Mouse (Mus musculus): Measurements from ENCODE around the gene Fermt3. TPM values are rescaled to one million over a fixed set of nuclear protein-coding genes. Genes with fewer than 3 reads are reported as not detected.
A peak's percentile ranks its signal among the peaks of the same experiment; 100 is the strongest.

The Fermt3 gene
- polyA plus RNA-seq, 1 experiment from 2014 or later: 4.6 TPM

DNA sequence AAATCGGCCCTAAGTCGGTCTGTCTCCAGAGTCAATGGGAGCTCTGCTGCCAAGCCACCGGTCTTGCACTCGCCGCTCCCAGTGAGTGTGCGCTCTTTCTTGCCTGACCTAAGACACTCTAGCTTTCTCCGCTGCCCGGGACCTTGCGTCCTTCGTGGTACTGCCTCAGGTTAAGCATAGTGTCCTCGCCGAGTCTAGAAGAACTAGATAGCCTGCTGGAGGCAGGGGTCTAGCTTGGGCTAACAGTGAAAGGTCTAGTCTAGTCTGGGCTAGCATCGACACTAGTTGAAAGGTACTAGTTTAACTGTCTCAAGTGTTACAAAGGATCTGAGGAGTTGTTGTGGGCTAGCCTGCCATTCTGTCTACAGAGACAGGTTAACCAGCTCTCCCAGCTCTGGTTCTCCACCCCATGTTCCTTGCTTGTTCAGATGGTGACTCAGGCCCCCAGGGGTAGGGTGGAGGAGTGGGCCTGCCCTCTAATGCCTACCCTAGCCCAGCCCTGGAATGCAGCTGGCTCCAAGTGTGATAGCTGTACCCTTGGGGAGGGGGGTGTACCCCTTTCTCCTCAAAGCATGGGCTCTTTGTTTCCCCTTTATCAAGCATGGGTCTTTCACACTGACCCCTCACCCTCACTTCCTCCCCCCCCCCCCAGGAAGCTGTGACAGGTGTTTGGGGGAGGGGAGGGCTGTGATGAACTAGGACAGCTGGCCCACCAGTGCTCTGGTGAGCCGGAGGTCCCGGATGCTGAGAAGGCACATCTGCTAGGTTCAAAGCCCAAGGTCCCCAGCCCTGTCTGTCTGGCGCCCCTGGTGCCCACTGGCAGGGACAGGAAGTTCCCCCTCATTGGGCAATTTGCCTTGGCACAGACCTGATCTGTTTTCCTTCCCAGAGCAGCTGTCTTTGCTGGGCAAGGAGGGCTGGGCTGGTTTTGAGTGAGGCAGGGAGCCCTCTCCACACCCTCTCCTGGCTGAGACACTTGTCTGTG lies 43.4 kb downstream of the Fermt3 start, which contains the start of gene Plcb3:
Plcb3 (minus strand) TSS at position 934 of the 985 bp plus-strand sequence.
- Histone ChIP-seq H3K9me3 (replicated peaks) (no peaks in the 10 kb centered on the region), H3K4me3 (replicated peaks) (peak within 1 kb of the TSS; percentile 59), H3K27me3 (replicated peaks) (0 out of 2 replicates have a peak, but pooled peaks cover 2% of the 10 kb centered on the region), H3K9ac (replicated peaks) (peak within 1 kb of the TSS; percentile 74), H3K4me2 (peak within 1 kb of the TSS; percentile 82), H3K4me1 (peaks cover 52% of the 10 kb centered on the region), H3K27ac (replicated peaks) (peak within 1 kb of the TSS; percentile 93), H3K36me3 (peaks cover 14% of the 10 kb centered on the region)
- 0% methylated on average over 16 of the region's 16 CpGs for WGBS
- ATAC-seq (ENCODE audit: low FRiP score): no peak

DNA sequence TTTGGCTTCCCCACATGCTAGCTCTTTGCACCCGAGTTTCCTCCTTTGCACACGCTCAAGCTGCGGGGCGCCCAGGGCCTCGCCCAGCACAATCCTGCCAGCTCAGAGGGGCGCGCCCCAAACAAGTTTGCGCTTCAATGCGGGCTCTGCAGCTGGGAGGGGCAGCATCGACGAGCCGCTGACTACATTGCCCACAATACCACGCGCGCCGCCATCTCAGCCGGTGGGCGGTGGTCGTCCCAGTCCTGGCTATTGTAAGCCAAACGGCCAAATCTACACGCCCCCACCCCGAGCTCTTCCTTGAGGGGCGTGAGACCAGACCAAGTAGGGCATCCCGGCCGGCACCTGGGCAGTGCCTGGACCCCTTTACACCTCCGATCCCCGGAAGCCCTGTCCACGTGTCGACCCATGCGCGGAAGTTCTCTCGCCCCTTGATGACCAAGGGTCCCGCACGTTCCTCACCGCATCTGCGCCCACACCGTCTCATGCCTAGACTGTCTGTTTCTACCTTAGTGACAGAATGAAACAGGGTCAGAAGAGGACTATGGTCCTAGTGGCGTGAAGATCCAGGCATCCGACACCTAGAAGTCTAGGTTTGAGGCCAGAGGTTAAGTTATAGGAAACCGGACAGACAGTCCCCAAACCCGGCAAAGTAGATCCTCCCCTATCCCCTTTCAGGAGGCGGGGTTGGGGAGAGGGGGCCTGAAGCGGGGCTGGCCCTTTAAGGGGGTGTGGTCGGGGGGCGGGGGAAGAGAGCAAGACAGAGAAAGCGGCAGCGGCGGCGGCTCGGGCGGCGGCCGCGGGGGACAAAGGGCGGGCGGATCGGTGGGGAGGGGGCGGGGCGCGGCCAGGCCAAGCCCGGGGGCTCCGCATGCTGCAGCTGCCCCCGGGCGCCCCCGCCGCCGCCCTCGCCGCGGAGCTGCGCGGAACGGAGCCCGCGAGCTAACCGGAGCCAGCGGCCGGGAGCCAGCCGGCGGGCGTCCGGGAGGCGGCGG lies 44.8 kb downstream of the Fermt3 start, which contains the start of gene Ppp1r14b:
Ppp1r14b (plus strand) TSS at position 758 of the 995 bp plus-strand sequence.
- peak within 1 kb of the TSS; percentile 59 for H3K4me3 ChIP-seq (replicated peaks)
- peaks cover 14% of the 10 kb centered on the region for H3K36me3 ChIP-seq
- WGBS: under 1% methylated on average over 72 of the region's 84 CpGs
- peak within 1 kb of the TSS; percentile 74 for H3K9ac ChIP-seq (replicated peaks)
- H3K9me3 ChIP-seq (replicated peaks): no peaks in the 10 kb centered on the region
- peak within 1 kb of the TSS; percentile 82 for H3K4me2 ChIP-seq
- peak; percentile 76 for ATAC-seq (ENCODE audit: low FRiP score)
- H3K27ac ChIP-seq (replicated peaks): peak within 1 kb of the TSS; percentile 93
- peaks cover 6% of the 10 kb centered on the region for H3K27me3 ChIP-seq (replicated peaks)
- H3K4me1 ChIP-seq: peaks cover 59% of the 10 kb centered on the region

GRCm38 (mm10) chr19:6973581-6974190 lies 45.6 kb downstream of the Fermt3 start:
- Histone ChIP-seq H3K4me1 (peaks cover 59% of the 10 kb centered on the region), H3K4me3 (replicated peaks) (peak overlapping the region; percentile 59), H3K9ac (replicated peaks) (peak overlapping the region; percentile 74), H3K27me3 (replicated peaks) (peaks cover 6% of the 10 kb centered on the region), H3K4me2 (peak overlapping the region; percentile 82), H3K9me3 (replicated peaks) (no peaks in the 10 kb centered on the region), H3K36me3 (peaks cover 14% of the 10 kb centered on the region), H3K27ac (replicated peaks) (peak overlapping the region; percentile 93)
- no peak for ATAC-seq (ENCODE audit: low FRiP score)
- WGBS: 37% methylated on average over 12 of the region's 12 CpGs

DNA sequence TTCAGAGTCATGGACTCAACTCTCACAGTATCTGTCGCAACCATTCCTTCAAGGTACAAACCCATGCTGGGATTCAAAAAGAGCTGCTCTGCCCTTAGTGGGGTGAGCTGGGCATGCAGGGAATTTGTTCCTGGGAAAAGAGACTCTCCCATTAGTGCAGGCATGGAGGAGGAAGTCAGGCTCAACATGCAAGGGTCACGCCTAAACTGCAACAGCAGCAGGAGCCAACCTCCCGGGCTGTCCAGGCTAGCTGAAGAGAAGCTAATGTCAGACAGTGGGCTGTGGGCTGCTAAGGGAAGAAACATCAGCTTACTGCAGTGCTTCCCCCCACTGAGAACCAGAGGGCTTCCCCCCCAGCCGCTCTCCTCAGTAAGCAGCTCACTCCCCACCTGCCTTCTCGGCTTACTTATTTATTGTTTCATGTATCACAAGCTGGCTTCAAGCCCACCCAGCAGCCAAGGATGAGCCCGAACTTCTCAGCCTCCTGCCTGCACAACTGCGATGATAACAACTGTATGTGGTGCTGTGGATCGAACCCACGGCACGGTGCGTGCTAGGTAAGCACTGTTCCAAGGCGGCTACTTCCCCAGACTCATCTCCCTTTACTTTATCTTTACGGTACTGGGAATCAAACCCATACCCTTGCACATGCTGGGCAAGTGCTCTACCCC lies 46.9 kb downstream of the Fermt3 start:
- no peak for ATAC-seq (ENCODE audit: low FRiP score)
- no peak overlapping the region for H3K27ac ChIP-seq (replicated peaks)

DNA sequence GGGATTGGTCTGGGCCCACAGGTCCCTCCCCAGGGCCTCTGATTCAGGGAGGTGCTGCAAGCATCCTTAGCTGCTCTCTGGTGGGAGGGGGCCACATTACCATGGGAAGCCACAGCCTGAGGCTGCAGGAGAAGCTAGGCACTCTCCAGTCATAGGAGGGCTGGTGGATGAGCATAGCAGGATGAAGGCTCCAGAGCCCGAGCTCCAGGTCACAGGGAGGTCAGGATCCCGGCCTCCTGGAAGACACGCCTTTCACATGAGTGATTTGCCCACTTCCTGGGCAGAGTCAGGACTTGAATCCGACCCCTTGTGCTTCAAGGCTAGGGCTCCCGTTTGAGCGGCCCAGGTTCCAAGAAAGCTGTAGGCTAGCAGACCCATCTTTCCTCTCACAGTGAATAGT lies 47.6 kb downstream of the Fermt3 start:
- Histone ChIP-seq H3K9ac (replicated peaks) (no peak overlapping the region; the same call in 1 of the 2 replicates), H3K4me3 (replicated peaks) (no peak overlapping the region), H3K27me3 (replicated peaks) (peaks cover 12% of the 10 kb centered on the region), H3K9me3 (replicated peaks) (no peaks in the 10 kb centered on the region), H3K4me1 (peaks cover 45% of the 10 kb centered on the region), H3K36me3 (no peaks in the 10 kb centered on the region), H3K27ac (replicated peaks) (no peak overlapping the region), H3K4me2 (no peak overlapping the region)
- ATAC-seq (ENCODE audit: low FRiP score): no peak
- 29% methylated on average over 6 of the region's 6 CpGs for WGBS

More for the DNA sequence above, 46.9 kb downstream of the Fermt3 start:
- H3K4me2 ChIP-seq: no peak overlapping the region
- H3K9me3 ChIP-seq (replicated peaks): no peaks in the 10 kb centered on the region
- H3K27me3 ChIP-seq (replicated peaks): peaks cover 12% of the 10 kb centered on the region
- 85% methylated on average over 13 of the region's 13 CpGs for WGBS
- peaks cover 2% of the 10 kb centered on the region for H3K36me3 ChIP-seq
- H3K4me3 ChIP-seq (replicated peaks): no peak overlapping the region
- H3K4me1 ChIP-seq: peaks cover 52% of the 10 kb centered on the region
- H3K9ac ChIP-seq (replicated peaks): no peak overlapping the region

GRCm38 (mm10) chr19:6970460-6971085 lies 48.7 kb downstream of the Fermt3 start:
- H3K4me3 ChIP-seq (replicated peaks): peak overlapping the region; percentile 45; the same call in 1 of the 2 replicates
- ATAC-seq (ENCODE audit: low FRiP score): no peak
- H3K27me3 ChIP-seq (replicated peaks): peaks cover 12% of the 10 kb centered on the region
- no peaks in the 10 kb centered on the region for H3K9me3 ChIP-seq (replicated peaks)
- H3K36me3 ChIP-seq: no peaks in the 10 kb centered on the region
- no peak overlapping the region for H3K27ac ChIP-seq (replicated peaks)
- 18% methylated on average over 11 of the region's 11 CpGs for WGBS
- H3K4me2 ChIP-seq: peak overlapping the region; percentile 57
- peaks cover 34% of the 10 kb centered on the region for H3K4me1 ChIP-seq
- H3K9ac ChIP-seq (replicated peaks): no peak overlapping the region

DNA sequence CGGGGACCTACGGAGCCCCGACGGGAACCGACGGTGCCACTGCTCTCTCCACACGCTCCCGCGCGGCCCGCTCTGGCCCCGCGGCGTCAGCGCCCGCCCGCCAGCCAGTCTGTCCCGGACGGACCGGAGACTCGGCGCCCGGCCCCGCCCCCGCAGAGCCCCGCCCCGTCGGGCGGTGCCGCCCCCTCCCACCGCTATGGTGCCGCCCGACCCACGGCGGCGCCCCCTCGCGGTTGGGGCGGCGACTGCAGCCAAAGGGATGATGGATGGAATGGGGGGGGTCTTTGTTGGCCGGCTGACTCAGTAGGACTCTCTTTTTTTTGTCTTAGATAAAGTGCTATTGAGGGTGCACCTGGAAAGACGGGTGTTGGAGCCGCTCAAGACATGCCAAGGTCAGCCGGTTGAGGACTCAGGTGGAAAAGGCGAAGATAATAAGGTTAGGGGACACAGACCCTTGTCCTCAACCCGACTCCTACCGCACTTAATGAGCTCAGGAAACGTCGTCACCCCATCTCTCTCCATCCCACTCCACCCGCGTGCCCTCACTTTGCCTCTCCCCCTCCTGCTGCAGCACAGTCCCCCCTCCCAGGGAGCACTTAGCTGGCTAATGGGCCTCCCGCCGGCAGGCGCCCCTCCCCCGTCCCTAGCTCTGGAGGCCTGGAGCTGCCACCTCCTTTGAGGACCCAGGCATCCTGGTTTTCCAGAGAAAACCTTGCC lies 49.4 kb downstream of the Fermt3 start:
- Histone ChIP-seq H3K36me3 (no peaks in the 10 kb centered on the region), H3K4me1 (peaks cover 32% of the 10 kb centered on the region), H3K4me2 (peak overlapping the region; percentile 57), H3K9ac (replicated peaks) (peak overlapping the region; percentile 44), H3K4me3 (replicated peaks) (peak overlapping the region; percentile 45), H3K27ac (replicated peaks) (no peak overlapping the region), H3K9me3 (replicated peaks) (no peaks in the 10 kb centered on the region), H3K27me3 (replicated peaks) (peaks cover 12% of the 10 kb centered on the region)
- no peak for ATAC-seq (ENCODE audit: low FRiP score)
- WGBS: under 1% methylated on average over 54 of the region's 55 CpGs

GRCm38 (mm10) chr19:6969291-6969664 lies 50.0 kb downstream of the Fermt3 start:
- H3K9me3 ChIP-seq (replicated peaks): no peaks in the 10 kb centered on the region
- H3K4me2 ChIP-seq: peak overlapping the region; percentile 57
- peak overlapping the region; percentile 45 for H3K4me3 ChIP-seq (replicated peaks)
- peaks cover 32% of the 10 kb centered on the region for H3K4me1 ChIP-seq
- no peak for ATAC-seq (ENCODE audit: low FRiP score)
- H3K9ac ChIP-seq (replicated peaks): peak overlapping the region; percentile 44
- H3K36me3 ChIP-seq: no peaks in the 10 kb centered on the region
- 2% methylated on average over 20 of the region's 20 CpGs for WGBS
- H3K27me3 ChIP-seq (replicated peaks): peaks cover 12% of the 10 kb centered on the region
- H3K27ac ChIP-seq (replicated peaks): no peak overlapping the region

DNA sequence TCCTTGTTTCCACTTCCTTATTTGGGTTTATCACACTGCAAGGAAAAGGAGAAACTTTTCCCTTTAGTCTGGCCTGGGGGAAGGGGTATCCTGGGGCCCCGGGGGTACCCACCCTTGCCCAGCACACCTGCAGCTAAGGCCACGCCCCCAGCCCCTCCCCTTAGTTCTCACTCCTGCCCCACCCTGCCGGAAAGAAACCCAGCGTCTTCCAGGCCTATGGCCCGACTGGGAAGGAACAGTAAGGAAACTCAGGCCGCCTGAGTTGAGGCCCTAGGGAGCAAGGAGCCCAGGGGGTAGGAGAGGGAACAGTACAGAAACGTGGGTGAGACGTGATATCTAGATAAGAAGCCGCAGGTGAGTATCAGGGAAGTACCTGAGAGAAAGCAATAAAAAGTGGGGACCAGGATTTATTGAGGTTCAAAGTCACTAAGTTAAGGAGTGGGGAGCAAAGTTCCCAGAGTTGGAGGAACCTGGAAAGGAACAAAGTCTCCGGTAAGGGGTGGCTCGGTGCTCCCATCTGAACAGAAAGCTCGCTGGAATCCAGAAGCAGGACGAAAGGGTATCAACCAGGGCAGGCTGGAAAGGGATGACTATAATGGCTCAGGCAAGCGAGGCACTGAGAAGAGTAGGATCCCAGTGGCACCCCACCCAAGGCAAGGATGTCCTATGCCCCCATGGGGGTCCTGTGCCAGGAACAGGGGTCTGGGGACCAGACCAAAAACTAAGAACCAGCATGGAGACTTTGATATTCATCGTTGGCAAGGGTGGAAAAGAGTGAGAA lies 50.6 kb downstream of the Fermt3 start:
- Histone ChIP-seq H3K4me3 (replicated peaks) (peak overlapping the region; percentile 45), H3K27ac (replicated peaks) (no peak overlapping the region), H3K4me1 (peaks cover 27% of the 10 kb centered on the region), H3K27me3 (replicated peaks) (peaks cover 12% of the 10 kb centered on the region), H3K36me3 (no peaks in the 10 kb centered on the region), H3K9ac (replicated peaks) (peak overlapping the region; percentile 44; the same call in 1 of the 2 replicates), H3K9me3 (replicated peaks) (no peaks in the 10 kb centered on the region), H3K4me2 (peak overlapping the region; percentile 57)
- no peak for ATAC-seq (ENCODE audit: low FRiP score)
- WGBS: 10% methylated on average over 15 of the region's 15 CpGs

Data from neural tube, embryonic 15.5 days (tissue).